ENCODE assay signal across 17 mouse cellular contexts in the genomic region with DNA sequence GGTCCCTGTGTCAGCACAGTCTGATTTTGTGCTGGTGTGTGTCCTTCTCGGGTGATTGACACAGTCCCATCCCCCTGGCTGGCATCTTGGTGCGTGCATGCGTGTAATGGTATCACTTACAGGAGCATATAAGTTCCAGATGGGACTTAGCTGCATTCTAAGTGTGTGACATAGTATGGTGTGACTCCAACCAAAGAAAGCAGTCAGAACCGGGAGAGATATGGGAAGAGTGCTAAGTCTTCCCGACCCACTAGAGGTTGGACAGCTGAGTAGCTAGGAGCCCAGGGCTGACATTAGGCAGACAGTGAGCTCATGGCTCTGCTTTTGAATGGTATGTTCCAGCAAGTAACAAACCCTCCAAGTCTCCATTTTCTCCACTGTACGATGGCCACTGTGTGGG. TPM values are rescaled to one million over a fixed set of nuclear protein-coding genes. Genes with fewer than 3 reads are reported as not detected.
DNase-seq lines count a peak whose midpoint lies in the region; ATAC-seq and TF ChIP-seq lines count a peak whose summit lies in the region.
"Had no signal": no experiment of that assay in that cellular context is flagged by ENCODE, and none has a peak within 500 bp of the region (broad histone marks: within the 10 kb centered on the region; RNA-seq: fewer than 3 reads in every experiment).

No protein-coding gene starts in this region.

- no peaks in the 10 kb centered on the region for H3K9me3 ChIP-seq in heart, embryonic 13.5 days
- no peaks in the 10 kb centered on the region for H3K9me3 ChIP-seq in kidney, postnatal 0 days (replicated peaks; ENCODE audit: low read length)
- no peaks in the 10 kb centered on the region for H3K9me3 ChIP-seq in embryonic facial prominence, embryonic 14.5 days (ENCODE audit: control insufficient read depth, low read length)
- H3K9me3 ChIP-seq: embryonic facial prominence, embryonic 15.5 days; forebrain, embryonic 12.5 days; liver, embryonic 13.5 days; midbrain, embryonic 10.5 days; stomach, embryonic 15.5 days had no signal

- H3K4me1 ChIP-seq in heart, embryonic 13.5 days: peaks cover 15% of the 10 kb centered on the region
- H3K4me1 ChIP-seq in kidney, postnatal 0 days (replicated peaks; ENCODE audit: insufficient read depth, low read length): no peaks in the 10 kb centered on the region
- H3K4me1 ChIP-seq in embryonic facial prominence, embryonic 14.5 days (ENCODE audit: control insufficient read depth, insufficient read depth, low read length): peaks cover 5% of the 10 kb centered on the region
- H3K4me1 ChIP-seq: forebrain, embryonic 12.5 days; liver, embryonic 13.5 days had no signal

- no peak for DNase-seq in cerebellum, postnatal 4 days (ENCODE audit: low spot score in 2 of 2)
- no peak for DNase-seq in heart, adult 18-20 months
- DNase-seq in kidney, postnatal 0 days (ENCODE audit: low spot score): no peak
- no peak for DNase-seq in kidney, adult 11 months
- no peak for DNase-seq in embryonic facial prominence, embryonic 14.5 days (ENCODE audit: low spot score)
- DNase-seq in natural killer cell, adult 2 months (ENCODE audit: low spot score in 2 of 2): no peak
- DNase-seq: adrenal gland, postnatal 14 days; liver, embryonic 13.5 days; lung, postnatal 10 days; spleen, adult 18-20 months had no signal

- no peak overlapping the region for H3K27ac ChIP-seq in heart, embryonic 13.5 days (replicated peaks)
- no peak overlapping the region for H3K27ac ChIP-seq in kidney, postnatal 0 days
- no peak overlapping the region for H3K27ac ChIP-seq in embryonic facial prominence, embryonic 14.5 days (replicated peaks; ENCODE audit: low read depth, low read length)
- H3K27ac ChIP-seq: embryonic facial prominence, embryonic 15.5 days; forebrain, embryonic 12.5 days; liver, embryonic 13.5 days; midbrain, embryonic 10.5 days; stomach, embryonic 15.5 days had no signal

- WGBS in heart, embryonic 13.5 days: 48% methylated on average over 6 of the region's 6 CpGs
- WGBS in kidney, postnatal 0 days: 76% methylated on average over 6 of the region's 6 CpGs
- 35% methylated on average over 6 of the region's 6 CpGs for WGBS in embryonic facial prominence, embryonic 14.5 days

- H3K36me3 ChIP-seq in heart, embryonic 13.5 days: no peaks in the 10 kb centered on the region
- H3K36me3 ChIP-seq in kidney, postnatal 0 days (ENCODE audit: insufficient read depth, low read length): 0 out of 2 replicates have a peak, but pooled peaks cover 2% of the 10 kb centered on the region
- H3K36me3 ChIP-seq in embryonic facial prominence, embryonic 14.5 days (ENCODE audit: control insufficient read depth, insufficient read depth, low read length): no peaks in the 10 kb centered on the region
- H3K36me3 ChIP-seq: embryonic facial prominence, embryonic 15.5 days; forebrain, embryonic 12.5 days; liver, embryonic 13.5 days; midbrain, embryonic 10.5 days; stomach, embryonic 15.5 days had no signal

- no peak overlapping the region for H3K4me3 ChIP-seq in heart, embryonic 13.5 days
- no peak overlapping the region for H3K4me3 ChIP-seq in kidney, postnatal 0 days (replicated peaks; ENCODE audit: low read depth, low read length)
- H3K4me3 ChIP-seq in embryonic facial prominence, embryonic 14.5 days (ENCODE audit: low read depth, low read length): no peak overlapping the region
- H3K4me3 ChIP-seq: embryonic facial prominence, embryonic 15.5 days; forebrain, embryonic 12.5 days; liver, embryonic 13.5 days; midbrain, embryonic 10.5 days; myocyte; stomach, embryonic 15.5 days had no signal

- no peaks in the 10 kb centered on the region for H3K27me3 ChIP-seq in heart, embryonic 13.5 days (replicated peaks)
- H3K27me3 ChIP-seq in kidney, postnatal 0 days (ENCODE audit: insufficient read depth, low read length): no peaks in the 10 kb centered on the region
- no peaks in the 10 kb centered on the region for H3K27me3 ChIP-seq in embryonic facial prominence, embryonic 14.5 days (replicated peaks; ENCODE audit: control insufficient read depth, insufficient read depth, low read length)
- H3K27me3 ChIP-seq: embryonic facial prominence, embryonic 15.5 days; forebrain, embryonic 12.5 days; liver, embryonic 13.5 days; stomach, embryonic 15.5 days had no signal

- peak overlapping the region; percentile 18 for H3K4me2 ChIP-seq in heart, embryonic 13.5 days
- H3K4me2 ChIP-seq in kidney, postnatal 0 days (ENCODE audit: low read length): no peak overlapping the region
- no peak overlapping the region for H3K4me2 ChIP-seq in embryonic facial prominence, embryonic 14.5 days (ENCODE audit: low read depth, low read length)
- H3K4me2 ChIP-seq: forebrain, embryonic 12.5 days; liver, embryonic 13.5 days; stomach, embryonic 15.5 days had no signal

- ATAC-seq in cerebellum, adult (ENCODE audit: insufficient number of reproducible peaks, low FRiP score, low TSS enrichment): 0 out of 2 replicates have a peak, but pooled peaks have one; percentile 28
- no peak for ATAC-seq in heart, embryonic 13.5 days (ENCODE audit: extremely low read depth, insufficient number of reproducible peaks, low FRiP score, low TSS enrichment)
- peak; percentile 49; the same call in 1 of the 2 replicates for ATAC-seq in kidney, postnatal 0 days (replicated peaks; ENCODE audit: low FRiP score, low read depth)
- 0 out of 2 replicates have a peak, but pooled peaks have one; percentile 12 for ATAC-seq in embryonic facial prominence, embryonic 14.5 days (ENCODE audit: low read depth)

- no peak for TF ChIP-seq CTCF in kidney, postnatal 0 days (IDR thresholded peaks at IDR 0.05; ENCODE audit: low read depth)

- H3K9ac ChIP-seq in heart, embryonic 13.5 days: no peak overlapping the region
- H3K9ac ChIP-seq in kidney, postnatal 0 days (ENCODE audit: low read depth, low read length): no peak overlapping the region
- H3K9ac ChIP-seq in embryonic facial prominence, embryonic 14.5 days (ENCODE audit: low read depth, low read length): no peak overlapping the region
- H3K9ac ChIP-seq: embryonic facial prominence, embryonic 15.5 days; forebrain, embryonic 12.5 days; liver, embryonic 13.5 days; stomach, embryonic 15.5 days had no signal

RNA-seq across cellular contexts. Expression of gene Klf9, which starts 21.9 kb away (rescaled TPM):
- 2.2 and 2.4 TPM in 2 replicates for polyA plus RNA-seq in heart, embryonic 13.5 days (2015; fragmentation: Nextera tagmentation; extraction: Ambion mirVana)
- 100 to 1,000 TPM in 1 of 2 experiments, 10 to 100 TPM in 1; 98.5 to 136 TPM for total RNA-seq in heart, adult 18-20 months (2021)
- 14.3 and 16.1 TPM in 2 replicates for polyA plus RNA-seq in kidney, postnatal 0 days (2015; fragmentation: Nextera tagmentation; extraction: Ambion mirVana)
- 3.6 and 4.5 TPM in 2 replicates for polyA plus RNA-seq in embryonic facial prominence, embryonic 14.5 days (2014; fragmentation: Nextera tagmentation; extraction: Ambion mirVana)
